Mouse (Mus musculus): ENCODE data around the gene Nol9. TPM values are rescaled to one million over a fixed set of nuclear protein-coding genes. Genes with fewer than 3 reads are reported as not detected.

Gene Nol9
- polyA plus RNA-seq, 1 experiment from 2014 or later: 43.0 TPM

DNA sequence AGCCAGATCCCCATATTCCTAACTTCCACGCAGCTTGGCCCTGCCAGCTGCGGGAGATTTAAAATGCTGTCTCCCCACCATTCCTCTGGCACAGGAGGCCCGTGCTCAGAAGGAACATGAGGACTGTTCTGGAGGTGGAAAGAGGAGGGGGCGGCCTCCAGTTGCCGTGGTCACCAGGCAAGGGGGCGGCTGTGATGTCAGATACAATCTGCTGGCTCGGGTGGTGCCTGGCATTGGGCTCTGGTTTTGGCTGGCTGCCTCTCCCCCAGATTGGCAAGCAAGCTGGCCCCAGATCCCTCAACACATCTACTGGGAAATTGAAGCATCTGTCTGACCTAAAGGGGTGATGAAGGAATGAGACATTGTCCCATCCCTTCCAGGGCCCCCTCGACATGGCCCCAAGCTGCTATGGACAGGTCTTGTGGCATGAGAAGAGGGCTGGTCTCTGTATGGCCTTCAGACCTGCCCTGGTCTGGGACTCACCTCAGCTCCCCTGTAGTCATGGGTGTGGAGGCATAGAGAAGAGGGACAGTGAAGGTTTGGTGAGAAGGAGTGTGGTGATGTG, 49.5 kb downstream of the Nol9 start:
- Histone ChIP-seq H3K4me1 (peaks cover 38% of the 10 kb centered on the region), H3K27me3 (ENCODE audit: poor library complexity, severe bottlenecking) (peaks cover 43% of the 10 kb centered on the region), H3K9me3 (no peaks in the 10 kb centered on the region), H3K36me3 (replicated peaks) (no peaks in the 10 kb centered on the region), H3K4me3 (peak overlapping the region; percentile 86; the same call in 1 of the 2 replicates), H3K27ac (no peak overlapping the region)
- DNase-seq (ENCODE audit: extremely low spot score, low spot score): no peak
- WGBS: 51% methylated on average over 8 of the region's 8 CpGs

DNA sequence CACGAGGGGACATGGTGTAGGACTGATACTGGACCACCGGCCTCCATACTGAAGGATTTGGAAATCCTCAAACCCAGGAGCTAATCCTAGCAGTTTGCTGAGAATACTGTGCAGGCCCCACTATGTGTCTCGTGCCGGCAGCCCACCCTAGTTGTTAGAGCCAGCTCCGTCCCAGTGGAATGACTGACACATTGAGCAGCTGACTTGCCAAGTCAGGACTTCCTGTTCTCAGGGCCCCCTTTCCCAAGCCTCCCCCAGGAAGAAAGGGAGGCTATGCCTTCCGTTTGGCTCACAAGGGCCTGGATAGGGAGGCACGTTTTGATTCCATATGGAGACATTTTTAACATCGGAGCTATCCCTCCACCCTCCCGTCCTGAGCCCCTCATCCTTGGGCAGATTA, 51.1 kb downstream of the Nol9 start:
- WGBS: 79% methylated on average over 9 of the region's 9 CpGs
- Histone ChIP-seq H3K36me3 (replicated peaks) (no peaks in the 10 kb centered on the region), H3K4me1 (peaks cover 38% of the 10 kb centered on the region), H3K4me3 (no peak overlapping the region), H3K27me3 (ENCODE audit: poor library complexity, severe bottlenecking) (peaks cover 31% of the 10 kb centered on the region), H3K9me3 (no peaks in the 10 kb centered on the region), H3K27ac (no peak overlapping the region)
- no peak for DNase-seq (ENCODE audit: extremely low spot score, low spot score)

DNA sequence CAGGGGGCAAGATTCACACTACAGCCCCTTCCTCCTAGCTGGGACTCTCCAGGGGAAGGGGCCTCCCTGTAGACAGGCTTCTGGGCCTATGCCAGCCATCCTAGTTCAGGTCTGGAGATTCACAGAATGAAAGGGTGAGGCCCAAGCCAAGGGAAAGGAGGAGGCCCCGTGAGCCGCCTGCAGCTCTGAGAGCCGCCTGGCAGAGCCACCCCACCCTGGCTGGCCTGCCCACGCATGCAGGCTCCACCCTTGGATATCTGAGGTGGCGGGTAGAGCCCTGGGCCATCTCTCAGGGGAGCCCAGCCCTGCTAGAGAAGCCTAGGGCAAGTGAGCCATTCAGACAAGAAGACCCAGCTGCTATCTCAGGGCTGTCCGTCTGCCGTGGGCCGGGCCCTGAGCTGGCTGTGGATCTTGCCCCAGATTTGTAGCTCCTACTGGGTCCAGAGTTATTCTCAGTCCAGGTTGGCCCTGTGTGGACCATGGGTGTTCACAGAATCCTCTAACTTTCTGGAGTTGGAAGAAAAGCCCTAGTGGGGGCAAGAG, 53.7 kb downstream of the Nol9 start:
- no peak for DNase-seq (ENCODE audit: extremely low spot score, low spot score)
- H3K4me1 ChIP-seq: peaks cover 42% of the 10 kb centered on the region
- 0 out of 2 replicates have a peak overlapping the region, but pooled peaks have one; percentile 12 for H3K27ac ChIP-seq
- peaks cover 33% of the 10 kb centered on the region for H3K27me3 ChIP-seq (ENCODE audit: poor library complexity, severe bottlenecking)
- WGBS: 78% methylated on average over 8 of the region's 8 CpGs
- H3K4me3 ChIP-seq: no peak overlapping the region
- no peaks in the 10 kb centered on the region for H3K9me3 ChIP-seq
- no peaks in the 10 kb centered on the region for H3K36me3 ChIP-seq (replicated peaks)

DNA sequence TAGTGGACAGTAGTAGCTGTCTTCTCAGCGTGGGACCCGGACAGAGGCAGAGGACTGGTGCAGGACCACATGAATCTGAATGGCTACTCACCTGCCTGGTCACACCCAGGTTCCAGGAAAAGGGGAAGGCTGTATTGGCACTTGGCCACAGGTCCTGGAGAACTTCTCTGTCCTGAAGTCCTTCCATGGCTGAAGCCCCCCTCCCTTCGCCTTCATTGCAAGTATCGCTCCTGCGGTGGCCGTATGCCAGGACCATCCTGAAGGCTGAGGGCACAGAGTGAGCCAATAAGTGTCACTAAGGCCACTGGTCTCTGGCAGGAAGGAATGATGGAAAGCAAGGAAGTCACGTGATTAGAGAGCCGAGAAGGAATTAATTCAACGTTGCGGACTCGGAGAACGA, 55.1 kb downstream of the Nol9 start:
- H3K27ac ChIP-seq: no peak overlapping the region
- no peak for DNase-seq (ENCODE audit: extremely low spot score, low spot score)
- no peaks in the 10 kb centered on the region for H3K9me3 ChIP-seq
- H3K27me3 ChIP-seq (ENCODE audit: poor library complexity, severe bottlenecking): peaks cover 21% of the 10 kb centered on the region
- no peak overlapping the region for H3K4me3 ChIP-seq
- WGBS: 91% methylated on average over 12 of the region's 12 CpGs
- peaks cover 40% of the 10 kb centered on the region for H3K4me1 ChIP-seq
- no peaks in the 10 kb centered on the region for H3K36me3 ChIP-seq (replicated peaks)

DNA sequence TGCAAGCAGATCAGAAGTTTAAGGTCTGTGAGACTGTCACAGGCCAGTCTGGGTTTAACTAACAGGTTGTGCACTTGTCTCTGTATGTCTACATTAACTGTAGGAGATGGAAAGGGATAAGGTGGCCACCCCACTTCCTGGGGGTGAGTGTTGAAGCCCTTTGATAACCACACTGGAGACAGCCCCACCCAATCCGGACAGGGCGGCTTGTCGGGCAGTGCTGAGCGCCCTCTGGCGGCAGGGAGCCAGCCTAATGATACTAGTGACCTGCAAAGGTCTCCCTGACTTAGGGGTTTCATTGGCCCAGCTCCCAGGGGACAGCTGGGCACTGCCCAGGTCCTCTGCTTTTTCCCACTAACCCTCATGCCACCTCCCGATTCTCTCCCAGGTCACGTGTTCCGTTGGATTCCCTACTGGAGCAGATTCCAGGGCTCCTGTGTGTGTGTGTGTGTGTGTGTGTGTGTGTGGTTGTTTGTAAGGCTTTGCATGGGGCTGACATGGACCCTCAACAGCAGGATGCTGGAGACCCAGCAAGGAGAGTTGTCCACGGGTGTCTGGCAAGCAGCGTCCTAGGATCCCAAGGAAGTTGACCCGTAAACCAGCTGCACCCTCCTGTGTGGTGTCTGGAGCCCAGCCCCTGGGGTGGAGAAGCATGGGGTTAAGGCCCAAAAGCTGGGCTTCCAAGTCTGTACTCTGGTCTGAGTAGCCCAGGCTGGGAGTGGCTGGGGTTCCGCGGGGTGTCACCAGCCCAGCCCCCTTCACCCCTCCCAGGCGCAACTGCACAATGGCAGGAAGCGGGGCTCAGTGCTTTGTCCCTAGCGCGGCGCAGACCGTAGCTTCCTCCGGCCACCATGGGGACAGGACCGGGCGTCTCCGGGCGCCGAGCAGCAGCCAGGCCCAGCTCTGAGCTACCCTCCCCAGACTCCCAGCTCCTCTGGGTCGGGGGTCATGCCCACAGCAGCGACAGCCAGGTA, 57.1 kb downstream of the Nol9 start:
- peak; percentile 69 for DNase-seq (ENCODE audit: extremely low spot score, low spot score)
- Histone ChIP-seq H3K4me3 (peak overlapping the region; percentile 29), H3K27ac (peak overlapping the region; percentile 71), H3K36me3 (replicated peaks) (no peaks in the 10 kb centered on the region), H3K4me1 (peaks cover 45% of the 10 kb centered on the region), H3K9me3 (no peaks in the 10 kb centered on the region), H3K27me3 (ENCODE audit: poor library complexity, severe bottlenecking) (peaks cover 21% of the 10 kb centered on the region)
- WGBS: 19% methylated on average over 27 of the region's 27 CpGs

DNA sequence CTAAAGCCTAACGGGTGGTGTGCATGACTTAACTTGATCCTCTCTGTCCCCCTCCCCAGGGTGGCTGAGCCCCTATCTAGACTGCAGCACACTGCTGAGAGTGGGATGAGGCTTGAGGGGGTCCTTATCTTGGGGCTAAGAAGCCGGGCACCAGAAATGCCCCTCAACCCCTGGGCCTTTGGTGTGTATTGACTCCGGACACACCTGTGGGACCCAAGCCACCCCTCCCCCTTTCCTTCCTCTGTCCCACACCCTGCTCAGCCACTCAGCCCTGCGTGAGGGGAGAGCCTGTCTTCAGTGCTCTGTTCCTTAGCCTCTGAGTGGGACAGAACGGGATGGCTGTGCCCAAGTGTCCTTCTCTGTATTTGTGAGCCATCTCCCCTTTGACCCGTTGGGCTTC, 57.8 kb downstream of the Nol9 start:
- no peak for DNase-seq (ENCODE audit: extremely low spot score, low spot score)
- Histone ChIP-seq H3K27me3 (ENCODE audit: poor library complexity, severe bottlenecking) (peaks cover 21% of the 10 kb centered on the region), H3K36me3 (replicated peaks) (peaks cover 1% of the 10 kb centered on the region), H3K9me3 (no peaks in the 10 kb centered on the region), H3K27ac (peak overlapping the region; percentile 71), H3K4me3 (peak overlapping the region; percentile 29), H3K4me1 (peaks cover 52% of the 10 kb centered on the region)
- WGBS: 38% methylated on average over 6 of the region's 6 CpGs

DNA sequence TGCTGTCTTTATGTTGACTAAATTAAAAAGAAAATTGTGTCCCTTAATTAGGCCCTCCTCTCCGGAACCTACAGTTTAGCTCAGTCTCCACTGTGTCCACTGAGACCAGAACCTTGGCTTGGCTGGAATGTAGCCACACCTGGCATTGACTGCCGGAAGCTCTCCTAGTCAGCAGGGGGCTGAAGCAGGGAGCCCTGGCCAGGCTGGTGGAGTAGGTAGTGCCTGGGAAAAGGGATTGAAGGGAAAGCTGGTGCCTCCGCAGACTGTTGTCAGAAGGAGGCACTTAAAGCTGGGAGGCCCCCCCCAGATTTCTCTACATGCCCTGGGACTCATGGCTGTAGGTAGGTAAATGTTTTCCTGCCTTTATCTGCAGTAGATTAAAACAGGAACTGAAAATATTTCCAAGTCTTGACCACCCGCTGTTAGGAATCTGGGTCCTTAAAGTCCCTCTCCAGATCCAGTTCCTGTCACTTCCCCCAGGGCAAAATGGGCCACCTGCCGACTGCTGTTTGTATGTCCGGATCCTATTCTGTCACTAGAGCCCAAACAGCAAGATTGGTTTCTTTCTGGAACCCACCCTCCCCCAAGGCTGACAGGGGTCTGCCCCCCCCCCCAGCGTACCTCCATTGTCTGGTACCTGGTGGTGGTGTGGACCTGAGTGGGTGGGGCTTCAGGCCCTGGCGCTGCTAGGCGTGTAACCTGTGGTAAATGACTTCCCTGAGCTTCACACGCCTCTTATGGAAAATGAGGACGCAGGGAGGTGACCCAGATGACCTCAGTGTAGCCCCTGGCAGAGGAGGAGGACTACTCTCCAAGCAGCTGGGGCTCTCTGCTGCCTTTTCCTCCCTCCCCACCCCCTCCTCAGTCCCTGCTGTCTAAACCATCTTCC, 59.0 kb downstream of the Nol9 start:
- Histone ChIP-seq H3K4me1 (peaks cover 56% of the 10 kb centered on the region), H3K4me3 (0 out of 2 replicates have a peak overlapping the region, but pooled peaks have one; percentile 29), H3K9me3 (no peaks in the 10 kb centered on the region), H3K27me3 (ENCODE audit: poor library complexity, severe bottlenecking) (peaks cover 21% of the 10 kb centered on the region), H3K36me3 (replicated peaks) (peaks cover 13% of the 10 kb centered on the region), H3K27ac (no peak overlapping the region)
- WGBS: 19% methylated on average over 11 of the region's 11 CpGs
- DNase-seq (ENCODE audit: extremely low spot score, low spot score): no peak

DNA sequence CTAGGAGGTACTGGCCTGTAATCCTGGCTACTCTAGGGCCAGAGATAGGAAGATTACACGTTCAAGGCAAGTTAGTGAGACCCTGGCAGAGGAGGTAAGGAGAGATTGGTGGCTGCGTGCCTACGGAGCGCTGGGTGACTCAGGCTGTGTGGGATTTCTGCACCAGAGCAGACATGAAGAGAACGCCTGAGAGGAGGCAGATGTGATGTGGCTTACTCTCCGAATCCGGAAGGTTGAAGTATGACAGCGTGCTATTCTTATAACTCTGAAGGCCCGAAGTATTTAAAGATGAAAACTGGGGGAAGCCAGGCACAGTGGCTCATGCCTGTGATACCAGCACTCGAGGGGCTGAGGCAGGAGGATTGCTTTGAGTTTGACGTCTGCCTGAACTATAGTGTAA, 61.4 kb downstream of the Nol9 start:
- no peak overlapping the region for H3K4me3 ChIP-seq
- no peak overlapping the region for H3K27ac ChIP-seq
- peaks cover 56% of the 10 kb centered on the region for H3K4me1 ChIP-seq
- no peaks in the 10 kb centered on the region for H3K9me3 ChIP-seq
- H3K27me3 ChIP-seq (ENCODE audit: poor library complexity, severe bottlenecking): peaks cover 28% of the 10 kb centered on the region
- 82% methylated on average over 11 of the region's 11 CpGs for WGBS
- no peak for DNase-seq (ENCODE audit: extremely low spot score, low spot score)
- H3K36me3 ChIP-seq (replicated peaks): peaks cover 28% of the 10 kb centered on the region

DNA sequence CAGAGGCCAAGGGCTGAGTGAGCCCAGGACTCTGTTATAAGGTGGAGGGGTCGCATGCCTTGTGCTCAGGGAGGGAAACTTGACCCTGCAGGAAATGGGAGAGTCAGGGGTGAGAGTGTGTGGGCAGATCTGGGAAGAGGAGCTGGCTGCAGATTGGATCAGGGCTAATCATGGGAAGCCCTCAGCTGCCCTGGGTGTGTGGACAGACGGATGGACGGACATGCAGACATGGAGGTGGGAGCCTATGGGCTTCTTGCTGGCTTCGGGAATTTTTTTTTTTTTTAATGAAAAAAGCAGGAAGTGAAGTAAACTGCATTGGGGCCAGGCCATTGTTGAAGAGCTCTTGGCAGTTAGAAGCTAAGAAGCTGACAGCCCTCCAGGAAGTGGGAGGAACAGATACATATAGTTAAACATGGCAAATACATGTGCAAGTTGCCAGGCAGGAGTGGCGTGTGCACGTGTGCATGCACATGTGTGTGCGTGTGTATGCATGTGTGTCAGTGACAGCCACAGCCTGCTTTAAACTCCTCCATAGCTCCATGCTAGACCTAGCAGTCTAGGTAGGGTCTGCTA, 62.0 kb downstream of the Nol9 start:
- no peak overlapping the region for H3K4me3 ChIP-seq
- peaks cover 32% of the 10 kb centered on the region for H3K36me3 ChIP-seq (replicated peaks)
- 76% methylated on average over 7 of the region's 7 CpGs for WGBS
- H3K4me1 ChIP-seq: peaks cover 56% of the 10 kb centered on the region
- no peaks in the 10 kb centered on the region for H3K9me3 ChIP-seq
- H3K27ac ChIP-seq: no peak overlapping the region
- DNase-seq (ENCODE audit: extremely low spot score, low spot score): no peak
- peaks cover 32% of the 10 kb centered on the region for H3K27me3 ChIP-seq (ENCODE audit: poor library complexity, severe bottlenecking)

DNA sequence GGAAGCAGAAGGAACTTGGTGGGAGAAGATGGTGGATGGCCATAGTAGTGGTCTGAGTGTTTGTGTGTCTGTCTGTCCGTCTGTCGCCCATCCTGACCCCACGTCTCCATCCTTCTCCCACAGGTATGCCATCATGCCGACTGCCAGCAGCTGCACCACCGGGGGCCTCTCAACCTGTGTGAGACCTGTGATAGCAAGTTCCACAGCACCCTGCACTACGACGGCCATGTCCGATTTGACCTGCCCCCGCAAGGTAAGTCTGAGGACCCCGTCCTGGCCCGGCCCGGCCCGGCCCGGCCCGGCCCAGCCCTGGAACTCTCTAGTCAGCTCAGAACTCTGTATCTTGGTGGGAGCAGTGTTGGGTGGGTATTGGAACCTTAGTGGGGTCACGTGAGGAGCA, 62.8 kb downstream of the Nol9 start:
- 93% methylated on average over 16 of the region's 16 CpGs for WGBS
- H3K27ac ChIP-seq: no peak overlapping the region
- peaks cover 52% of the 10 kb centered on the region for H3K4me1 ChIP-seq
- H3K27me3 ChIP-seq (ENCODE audit: poor library complexity, severe bottlenecking): peaks cover 32% of the 10 kb centered on the region
- peaks cover 34% of the 10 kb centered on the region for H3K36me3 ChIP-seq (replicated peaks)
- DNase-seq (ENCODE audit: extremely low spot score, low spot score): no peak
- H3K9me3 ChIP-seq: no peaks in the 10 kb centered on the region
- H3K4me3 ChIP-seq: no peak overlapping the region

DNA sequence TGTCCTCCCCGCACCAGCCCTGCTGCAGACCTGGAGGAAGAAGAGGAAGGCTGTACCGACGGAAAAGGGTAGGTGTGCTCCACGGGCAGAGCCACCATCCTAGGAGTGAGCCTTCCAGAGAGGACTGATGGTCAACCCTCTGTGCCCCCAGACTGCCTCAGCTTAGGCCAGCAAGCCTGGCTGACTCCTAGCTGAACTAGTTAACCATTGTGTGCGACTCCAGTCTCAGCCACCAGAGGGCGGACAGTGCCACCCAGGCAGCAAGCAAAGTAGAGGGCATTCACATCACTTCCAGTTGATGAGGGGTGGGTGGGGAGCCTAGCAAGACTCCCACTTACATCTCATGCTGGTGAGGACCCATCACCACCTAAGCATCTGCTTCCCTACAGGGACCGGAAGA, 63.9 kb downstream of the Nol9 start:
- Histone ChIP-seq H3K4me1 (peaks cover 52% of the 10 kb centered on the region), H3K9me3 (no peaks in the 10 kb centered on the region), H3K4me3 (no peak overlapping the region), H3K27me3 (ENCODE audit: poor library complexity, severe bottlenecking) (peaks cover 29% of the 10 kb centered on the region), H3K27ac (no peak overlapping the region), H3K36me3 (replicated peaks) (peaks cover 34% of the 10 kb centered on the region)
- peak; percentile 76 for DNase-seq (ENCODE audit: extremely low spot score, low spot score)
- 32% methylated on average over 7 of the region's 7 CpGs for WGBS

DNA sequence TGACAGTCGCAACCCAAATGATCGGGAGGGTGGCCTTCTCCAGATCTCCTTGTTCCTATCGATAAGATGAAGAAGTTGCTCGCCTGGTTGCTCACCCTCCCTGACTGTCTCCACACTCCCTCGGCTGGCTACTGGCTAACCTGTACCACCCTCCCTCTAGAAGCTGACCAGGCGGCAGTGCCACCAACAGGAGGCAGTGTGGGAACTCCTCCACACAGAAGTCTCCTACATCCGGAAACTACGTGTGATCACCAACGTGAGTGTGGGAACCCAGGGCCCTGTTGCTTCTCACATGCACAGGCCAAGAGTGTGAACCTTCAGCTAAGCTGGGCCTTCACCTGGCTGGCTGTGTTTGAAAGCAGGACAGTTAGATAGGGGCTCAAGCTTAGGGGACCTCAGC, 67.6 kb downstream of the Nol9 start:
- H3K27me3 ChIP-seq (ENCODE audit: poor library complexity, severe bottlenecking): peaks cover 45% of the 10 kb centered on the region
- no peak overlapping the region for H3K27ac ChIP-seq
- peaks cover 37% of the 10 kb centered on the region for H3K4me1 ChIP-seq
- no peak for DNase-seq (ENCODE audit: extremely low spot score, low spot score)
- 52% methylated on average over 9 of the region's 9 CpGs for WGBS
- H3K9me3 ChIP-seq: no peaks in the 10 kb centered on the region
- peaks cover 61% of the 10 kb centered on the region for H3K36me3 ChIP-seq (replicated peaks)
- no peak overlapping the region for H3K4me3 ChIP-seq
